Mouse (Mus musculus): ENCODE results near the gene Plppr3. TPM values are rescaled to one million over a fixed set of nuclear protein-coding genes. Genes with fewer than 3 reads are reported as not detected.
"Not testable (repeated sequence)": the region's sequence is repeated elsewhere in the genome, so short reads cannot be mapped to it uniquely, and the experiment has no call there.

The Plppr3 gene
- total RNA-seq, 2 experiments from 2014 or later, result 277 to 305 TPM

GRCm38 (mm10) chr10:79907415-79907814, 33.0 kb upstream of the Plppr3 start:
- DNase-seq, result no peak
- intact Hi-C loops (cut with DNase I), result no loop called here

- DNase-seq, result no peak
- intact Hi-C loops (cut with DNase I), result no loop called here
These were observed 32.3 kb upstream of the Plppr3 start for GRCm38 (mm10) chr10:79906712-79907111.

- intact Hi-C loops (cut with DNase I), result no loop called here
- peak; percentile 78 for DNase-seq
These were observed 26.5 kb upstream of the Plppr3 start for GRCm38 (mm10) chr10:79900951-79901410.

- DNase-seq, result no peak
- intact Hi-C loops (cut with DNase I), result no loop called here
These were observed 23.1 kb upstream of the Plppr3 start for GRCm38 (mm10) chr10:79897316-79898245.

GRCm38 (mm10) chr10:79896814-79897213, 22.4 kb upstream of the Plppr3 start:
- intact Hi-C loops (cut with DNase I), result no loop called here
- DNase-seq, result no peak

GRCm38 (mm10) chr10:79896306-79896705, 21.9 kb upstream of the Plppr3 start:
- intact Hi-C loops (cut with DNase I), result no loop called here

GRCm38 (mm10) chr10:79892451-79893118, 18.2 kb upstream of the Plppr3 start:
- intact Hi-C loops (cut with DNase I), result not testable (repeated sequence)
- DNase-seq, result peak; percentile 85

More at GRCm38 (mm10) chr10:79896306-79896705, 21.9 kb upstream of the Plppr3 start:
- peak; percentile 52 for DNase-seq

GRCm38 (mm10) chr10:79890670-79891069, 16.2 kb upstream of the Plppr3 start, which contains the start of gene Cfd:
Gene Cfd (plus strand): TSS chr10:79890853.
- no peak for DNase-seq
- intact Hi-C loops (cut with DNase I), result no loop called here

GRCm38 (mm10) chr10:79889386-79889785, 15.0 kb upstream of the Plppr3 start:
- no peak for DNase-seq
- intact Hi-C loops (cut with DNase I), result no loop called here

- intact Hi-C loops (cut with DNase I), result no loop called here
- DNase-seq, result no peak
These were observed 12.2 kb upstream of the Plppr3 start for GRCm38 (mm10) chr10:79886611-79887010.

GRCm38 (mm10) chr10:79886054-79886453, 11.6 kb upstream of the Plppr3 start, which contains the start of gene Elane:
Gene Elane (plus strand): TSS chr10:79886247.
- intact Hi-C loops (cut with DNase I), result no loop called here
- DNase-seq, result no peak

GRCm38 (mm10) chr10:79884938-79885337, 10.5 kb upstream of the Plppr3 start:
- intact Hi-C loops (cut with DNase I); DNase-seq: not testable (repeated sequence)

GRCm38 (mm10) chr10:79884446-79884845, 10.0 kb upstream of the Plppr3 start:
- intact Hi-C loops (cut with DNase I), result no loop called here
- DNase-seq, result peak; percentile 79

- peak; percentile 83 for DNase-seq
- intact Hi-C loops (cut with DNase I), result no loop called here
These were observed 9.1 kb upstream of the Plppr3 start for GRCm38 (mm10) chr10:79883297-79884084.

- intact Hi-C loops (cut with DNase I), result no loop called here
These were observed 7.5 kb upstream of the Plppr3 start for GRCm38 (mm10) chr10:79881981-79882380.

GRCm38 (mm10) chr10:79880721-79881120, 6.3 kb upstream of the Plppr3 start:
- no peak for DNase-seq
- intact Hi-C loops (cut with DNase I), result no loop called here

More at GRCm38 (mm10) chr10:79881981-79882380, 7.5 kb upstream of the Plppr3 start:
- no peak for DNase-seq

GRCm38 (mm10) chr10:79879527-79879926, 5.1 kb upstream of the Plppr3 start:
- intact Hi-C loops (cut with DNase I), result no loop called here
- no peak for DNase-seq

GRCm38 (mm10) chr10:79877757-79878156, 3.3 kb upstream of the Plppr3 start:
- intact Hi-C loops (cut with DNase I), result no loop called here
- DNase-seq, result no peak

- DNase-seq, result no peak
- intact Hi-C loops (cut with DNase I), result no loop called here
These were observed 2.7 kb upstream of the Plppr3 start for GRCm38 (mm10) chr10:79877174-79877573.

- DNase-seq, result no peak
- intact Hi-C loops (cut with DNase I), result no loop called here
These were observed 632 bp downstream of the Plppr3 start for GRCm38 (mm10) chr10:79873715-79874289.
